Comparison of ENCODE assay signal across 8 mouse cellular contexts in the genomic region with DNA sequence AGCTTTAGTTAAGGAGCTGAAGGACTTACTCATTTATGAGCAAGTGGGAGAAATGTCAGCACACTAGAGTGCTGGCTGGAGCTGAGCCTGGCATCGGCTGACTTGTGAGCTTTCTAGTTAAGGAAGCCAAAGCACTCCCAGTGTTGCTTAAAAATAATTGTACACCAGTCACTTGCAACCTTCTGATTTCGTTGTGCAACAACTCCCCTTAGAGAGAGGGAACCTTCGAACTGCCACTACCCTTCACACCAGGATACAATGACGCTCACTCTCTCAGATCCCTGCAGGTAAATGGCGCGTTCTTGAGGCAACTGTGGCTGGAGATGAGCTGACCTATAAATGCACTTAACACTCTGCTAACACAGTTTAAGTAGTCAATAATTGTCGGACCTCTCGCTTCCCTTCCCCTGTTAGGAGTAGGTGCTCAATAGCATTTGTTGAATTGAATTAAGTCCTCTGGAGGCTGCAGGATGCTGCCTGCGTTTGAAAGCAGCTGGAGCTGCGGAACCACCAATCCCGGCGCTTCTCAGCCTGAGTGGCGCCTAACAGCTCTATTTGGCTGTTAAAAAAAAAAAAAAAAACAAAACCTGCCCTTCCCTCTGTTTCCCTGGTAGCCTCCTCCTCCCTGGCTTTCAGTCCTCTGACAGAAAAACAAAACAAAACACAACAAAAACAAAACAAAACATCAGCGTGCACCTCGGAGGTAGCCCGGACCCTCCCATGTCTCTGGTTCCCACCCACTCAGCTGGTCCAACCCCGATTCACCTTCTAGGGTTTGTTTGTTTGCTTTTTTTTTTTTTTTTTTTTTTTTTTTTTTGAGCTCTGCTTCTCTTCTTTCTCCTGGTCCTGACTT. TPM values are rescaled to one million over a fixed set of nuclear protein-coding genes. Genes with fewer than 3 reads are reported as not detected.
DNase-seq lines count a peak whose midpoint lies in the region; ATAC-seq and TF ChIP-seq lines count a peak whose summit lies in the region.

No protein-coding gene starts in this region.

- 2% methylated on average over 17 of the region's 17 CpGs for WGBS in forebrain, embryonic 13.5 days
- 3% methylated on average over 17 of the region's 17 CpGs for WGBS in hindbrain, embryonic 13.5 days
- WGBS in limb, embryonic 14.5 days: 3% methylated on average over 17 of the region's 17 CpGs

- TF ChIP-seq POLR2A in limb, embryonic 14.5 days (IDR thresholded peaks at IDR 0.05; ENCODE audit: borderline replicate concordance, extremely low read depth, insufficient read depth, insufficient read length): no peak
- TF ChIP-seq POLR2A in myocyte (IDR thresholded peaks at IDR 0.05; ENCODE audit: insufficient read length, low read depth): no peak

- H3ac ChIP-seq in myocyte (ENCODE audit: control insufficient read depth, insufficient read length): no peak overlapping the region

- 0 out of 2 replicates have a peak, but pooled peaks cover 7% of the 10 kb centered on the region for H3K27me3 ChIP-seq in forebrain, embryonic 13.5 days
- H3K27me3 ChIP-seq in hindbrain, embryonic 13.5 days: peaks cover 34% of the 10 kb centered on the region
- H3K27me3 ChIP-seq in limb, embryonic 14.5 days (ENCODE audit: control insufficient read depth, insufficient read depth, low read length): 0 out of 2 replicates have a peak, but pooled peaks cover 2% of the 10 kb centered on the region
- no peaks in the 10 kb centered on the region for H3K27me3 ChIP-seq in myocyte (ENCODE audit: control insufficient read depth, insufficient read depth, insufficient read length)

- no peaks in the 10 kb centered on the region for H3K9me3 ChIP-seq in forebrain, embryonic 13.5 days (replicated peaks)
- H3K9me3 ChIP-seq in hindbrain, embryonic 13.5 days: no peaks in the 10 kb centered on the region
- no peaks in the 10 kb centered on the region for H3K9me3 ChIP-seq in limb, embryonic 14.5 days (ENCODE audit: control insufficient read depth, low read length)

- DNase-seq in adrenal gland, postnatal 10 days: peak; percentile 43
- no peak for DNase-seq in adrenal gland, postnatal 4 days (ENCODE audit: low spot score in 2 of 2)
- DNase-seq in 416B (ENCODE audit: low read depth): peak; percentile 8
- DNase-seq in limb, embryonic 14.5 days (ENCODE audit: low spot score): peak; percentile 44
- no peak for DNase-seq in T-cell, adult 2 months (ENCODE audit: low spot score)

- no peaks in the 10 kb centered on the region for H3K36me3 ChIP-seq in forebrain, embryonic 13.5 days (ENCODE audit: poor library complexity, severe bottlenecking)
- H3K36me3 ChIP-seq in hindbrain, embryonic 13.5 days: no peaks in the 10 kb centered on the region
- H3K36me3 ChIP-seq in limb, embryonic 14.5 days (ENCODE audit: control insufficient read depth, insufficient read depth, low read length): no peaks in the 10 kb centered on the region
- H3K36me3 ChIP-seq in myocyte (ENCODE audit: control insufficient read depth, insufficient read depth): no peaks in the 10 kb centered on the region

- H3K4me3 ChIP-seq in forebrain, embryonic 13.5 days: peak overlapping the region; percentile 33
- H3K4me3 ChIP-seq in hindbrain, embryonic 13.5 days: peak overlapping the region; percentile 27
- H3K4me3 ChIP-seq in limb, embryonic 14.5 days (replicated peaks; ENCODE audit: low read length): peak overlapping the region; percentile 26
- H3K4me3 ChIP-seq in myocyte: peak overlapping the region; percentile 4

- H3K4me2 ChIP-seq in forebrain, embryonic 13.5 days: peak overlapping the region; percentile 58
- H3K4me2 ChIP-seq in hindbrain, embryonic 13.5 days: peak overlapping the region; percentile 52
- peak overlapping the region; percentile 59 for H3K4me2 ChIP-seq in limb, embryonic 14.5 days (replicated peaks; ENCODE audit: low read depth, low read length, severe bottlenecking)
- H3K4me2 ChIP-seq in myocyte (ENCODE audit: low read depth): peak overlapping the region; percentile 63

- no peaks in the 10 kb centered on the region for H3K79me2 ChIP-seq in myocyte (ENCODE audit: control insufficient read depth, insufficient read depth)

- 0 out of 2 replicates have a peak overlapping the region, but pooled peaks have one; percentile 38 for H3K27ac ChIP-seq in forebrain, embryonic 13.5 days
- peak overlapping the region; percentile 50 for H3K27ac ChIP-seq in hindbrain, embryonic 13.5 days
- H3K27ac ChIP-seq in limb, embryonic 14.5 days (replicated peaks; ENCODE audit: low read depth, low read length): no peak overlapping the region

- H3K4me1 ChIP-seq in forebrain, embryonic 13.5 days: peaks cover 33% of the 10 kb centered on the region
- H3K4me1 ChIP-seq in hindbrain, embryonic 13.5 days (replicated peaks): peaks cover 33% of the 10 kb centered on the region
- H3K4me1 ChIP-seq in limb, embryonic 14.5 days (ENCODE audit: control insufficient read depth, insufficient read depth, low read length): peaks cover 8% of the 10 kb centered on the region; the same call in 1 of the 2 replicates

- H3K9ac ChIP-seq in forebrain, embryonic 13.5 days: peak overlapping the region; percentile 54; the same call in 1 of the 2 replicates
- H3K9ac ChIP-seq in hindbrain, embryonic 13.5 days: peak overlapping the region; percentile 36; the same call in 1 of the 2 replicates
- H3K9ac ChIP-seq in limb, embryonic 14.5 days (ENCODE audit: low read depth, low read length, severe bottlenecking): 0 out of 2 replicates have a peak overlapping the region, but pooled peaks have one; percentile 28

- ATAC-seq in forebrain, embryonic 13.5 days: peak; percentile 60
- peak; percentile 63; the same call in 1 of the 2 replicates for ATAC-seq in hindbrain, embryonic 13.5 days (ENCODE audit: low FRiP score)
- ATAC-seq in limb, embryonic 14.5 days (ENCODE audit: low FRiP score, low read depth): peak; percentile 15; the same call in 1 of the 2 replicates

TF ChIP-seq in myocyte, 11 proteins besides CTCF, POLR2A, EP300 and RAD21:
- TF ChIP-seq MAX (IDR thresholded peaks at IDR 0.05; ENCODE audit: low read depth) (no peak), REST (IDR thresholded peaks at IDR 0.05; ENCODE audit: insufficient read depth, insufficient read length) (no peak), CEBPB (IDR thresholded peaks at IDR 0.05; ENCODE audit: insufficient read depth, poor library complexity, severe bottlenecking) (no peak), POLR2AphosphoS2 (IDR thresholded peaks at IDR 0.05; ENCODE audit: insufficient read length, low read depth) (no peak), MYOD1 (IDR thresholded peaks at IDR 0.05; ENCODE audit: control insufficient read depth in 1 of 3, insufficient read length in 2 of 3, low read depth in 2 of 3) (no peak), USF1 (IDR thresholded peaks at IDR 0.05; ENCODE audit: low read depth) (no peak), TCF12 (IDR thresholded peaks at IDR 0.05; ENCODE audit: insufficient read depth, poor library complexity, severe bottlenecking) (no peak), TCF3 (IDR thresholded peaks at IDR 0.05; ENCODE audit: insufficient read length, low read depth) (no peak), MYOG (IDR thresholded peaks at IDR 0.05; ENCODE audit: control insufficient read depth in 1 of 3, insufficient read depth in 1 of 3, insufficient read length in 2 of 3, low read depth in 2 of 3) (no peak), SRF (IDR thresholded peaks at IDR 0.05; ENCODE audit: control insufficient read depth, insufficient read length, low read depth) (no peak), E2F4 (IDR thresholded peaks at IDR 0.05; ENCODE audit: insufficient read depth) (no peak)

RNA-seq across cellular contexts. Expression of a gene that starts 53.2 kb away (rescaled TPM):
- 1 to 10 TPM; 1.7 to 2.5 TPM for total RNA-seq in adrenal gland, postnatal 10 days (2021)
- 1 to 10 TPM; 2.1 to 3.3 TPM for total RNA-seq in adrenal gland, postnatal 4 days (2021)
- polyA plus RNA-seq in forebrain, embryonic 13.5 days (2015; fragmentation: Nextera tagmentation; extraction: Ambion mirVana): 2.3 and 3.3 TPM in 2 replicates
- polyA plus RNA-seq in hindbrain, embryonic 13.5 days (2015; fragmentation: Nextera tagmentation; extraction: Ambion mirVana): 2.7 and 3.6 TPM in 2 replicates
- polyA plus RNA-seq in limb, embryonic 14.5 days (2012; rRNA removed): 2.4 and 3.7 TPM in 2 replicates
- polyA plus RNA-seq in limb, embryonic 14.5 days (2014; fragmentation: Nextera tagmentation; extraction: Ambion mirVana): 1.0 and 1.1 TPM in 2 replicates
- polyA plus RNA-seq in myocyte (2012; fragmentation: generic; extraction: Trizol): 0.49 TPM

RNA-seq across cellular contexts. Expression of a gene that starts 53.8 kb away (rescaled TPM):
- total RNA-seq in adrenal gland, postnatal 10 days (2021): 10 to 100 TPM; 33.3 to 40.3 TPM
- total RNA-seq in adrenal gland, postnatal 4 days (2021): 10 to 100 TPM; 49.9 to 55.6 TPM
- 6.7 and 7.6 TPM in 2 replicates for polyA plus RNA-seq in forebrain, embryonic 13.5 days (2015; fragmentation: Nextera tagmentation; extraction: Ambion mirVana)
- 12.1 and 13.1 TPM in 2 replicates for polyA plus RNA-seq in hindbrain, embryonic 13.5 days (2015; fragmentation: Nextera tagmentation; extraction: Ambion mirVana)
- 22.9 and 24.8 TPM in 2 replicates for polyA plus RNA-seq in limb, embryonic 14.5 days (2012; rRNA removed)
- 23.7 and 24.2 TPM in 2 replicates for polyA plus RNA-seq in limb, embryonic 14.5 days (2014; fragmentation: Nextera tagmentation; extraction: Ambion mirVana)
- polyA plus RNA-seq in myocyte (2012; fragmentation: generic; extraction: Trizol): 28.1 TPM

Comparison
In these comparisons a context has a peak if more than half of its experiments do, and no peak if none do; other contexts are left out.
1. DNase-seq: peak in adrenal gland, postnatal 10 days (single experiment), 416B (single experiment) and limb, embryonic 14.5 days (single experiment); none in adrenal gland, postnatal 4 days (0 of 2) and T-cell, adult 2 months (single experiment).
2. Peak in every context shown above with its lines, with median percentiles within 50 percentile points of each other: ATAC-seq, H3K4me2 ChIP-seq, H3K4me3 ChIP-seq and H3K9ac ChIP-seq.